ENCODE assay signal across 10 mouse cellular contexts in genomic region chr13:20538216-20539070, GRCm38 (mm10).
DNase-seq lines count a peak whose midpoint lies in the region; ATAC-seq lines count a peak whose summit lies in the region.
"Had no signal": no experiment of that assay in that cellular context is flagged by ENCODE, and none has a peak within 500 bp of the region (broad histone marks: within the 10 kb centered on the region; RNA-seq: fewer than 3 reads in every experiment).

No protein-coding gene starts in this region.

- H3K9ac ChIP-seq in forebrain, embryonic 13.5 days = no peak overlapping the region
- H3K9ac ChIP-seq in forebrain, embryonic 11.5 days (ENCODE audit: low read length) = no peak overlapping the region
- no peak overlapping the region for H3K9ac ChIP-seq in neural tube, embryonic 13.5 days
- H3K9ac ChIP-seq: lung, embryonic 14.5 days had no signal

- no peaks in the 10 kb centered on the region for H3K9me3 ChIP-seq in forebrain, embryonic 13.5 days (replicated peaks)
- H3K9me3 ChIP-seq in forebrain, embryonic 11.5 days (ENCODE audit: control insufficient read depth, low read length) = no peaks in the 10 kb centered on the region
- H3K9me3 ChIP-seq in neural tube, embryonic 13.5 days = no peaks in the 10 kb centered on the region

- H3K4me3 ChIP-seq in forebrain, embryonic 13.5 days = no peak overlapping the region
- H3K4me3 ChIP-seq in forebrain, embryonic 11.5 days (ENCODE audit: low read depth, low read length) = no peak overlapping the region
- H3K4me3 ChIP-seq in neural tube, embryonic 13.5 days = no peak overlapping the region

- 74% methylated on average over 12 of the region's 12 CpGs for WGBS in forebrain, embryonic 13.5 days
- 83% methylated on average over 12 of the region's 12 CpGs for WGBS in forebrain, embryonic 11.5 days
- WGBS in neural tube, embryonic 13.5 days = 68% methylated on average over 12 of the region's 12 CpGs

- H3K27ac ChIP-seq in forebrain, embryonic 13.5 days = peak overlapping the region; percentile 31; the same call in 1 of the 2 replicates
- no peak overlapping the region for H3K27ac ChIP-seq in forebrain, embryonic 11.5 days (ENCODE audit: low read depth, low read length)
- H3K27ac ChIP-seq in neural tube, embryonic 13.5 days (replicated peaks) = 0 out of 2 replicates have a peak overlapping the region, but pooled peaks have one; percentile 38

- no peaks in the 10 kb centered on the region for H3K36me3 ChIP-seq in forebrain, embryonic 13.5 days (ENCODE audit: poor library complexity, severe bottlenecking)
- H3K36me3 ChIP-seq in forebrain, embryonic 11.5 days (ENCODE audit: control insufficient read depth, insufficient read depth, low read length) = no peaks in the 10 kb centered on the region
- no peaks in the 10 kb centered on the region for H3K36me3 ChIP-seq in neural tube, embryonic 13.5 days

- 0 out of 2 replicates have a peak, but pooled peaks cover 4% of the 10 kb centered on the region for H3K4me1 ChIP-seq in forebrain, embryonic 13.5 days
- H3K4me1 ChIP-seq in forebrain, embryonic 11.5 days (replicated peaks; ENCODE audit: control insufficient read depth, insufficient read depth, low read length) = no peaks in the 10 kb centered on the region
- H3K4me1 ChIP-seq in neural tube, embryonic 13.5 days (replicated peaks) = peaks cover 14% of the 10 kb centered on the region

- ATAC-seq in forebrain, embryonic 13.5 days = peak; percentile 53; the same call in 1 of the 2 replicates
- ATAC-seq in forebrain, embryonic 11.5 days (replicated peaks; ENCODE audit: low FRiP score) = no peak
- ATAC-seq in neural tube, embryonic 13.5 days (ENCODE audit: low read depth) = no peak
- ATAC-seq in megakaryocyte-erythroid progenitor cell, adult 5-6 weeks (replicated peaks; ENCODE audit: low FRiP score, low TSS enrichment, poor library complexity, severe bottlenecking) = peak; percentile 47; the same call in 1 of the 2 replicates
- ATAC-seq: inflammation-experienced regulatory T-cells, adult 6 months had no signal

- no peaks in the 10 kb centered on the region for H3K27me3 ChIP-seq in forebrain, embryonic 13.5 days
- H3K27me3 ChIP-seq in forebrain, embryonic 11.5 days (ENCODE audit: control insufficient read depth, insufficient read depth, low read length) = no peaks in the 10 kb centered on the region
- H3K27me3 ChIP-seq in neural tube, embryonic 13.5 days = no peaks in the 10 kb centered on the region

- H3K4me2 ChIP-seq in forebrain, embryonic 13.5 days = no peak overlapping the region
- no peak overlapping the region for H3K4me2 ChIP-seq in forebrain, embryonic 11.5 days (ENCODE audit: low read depth, low read length, severe bottlenecking)
- no peak overlapping the region for H3K4me2 ChIP-seq in neural tube, embryonic 13.5 days
- H3K4me2 ChIP-seq: lung, embryonic 14.5 days had no signal

- no peak for DNase-seq in forebrain, embryonic 11.5 days (ENCODE audit: low spot score)
- DNase-seq in neural tube, embryonic 10.5 days (ENCODE audit: extremely low spot score, low spot score) = no peak
- DNase-seq in thymus, postnatal 14 days = peak; percentile 33
- DNase-seq in testis, postnatal 14 days (ENCODE audit: low spot score) = no peak
- DNase-seq in adrenal gland, postnatal 25 days = no peak
- DNase-seq: lung, embryonic 14.5 days had no signal

Comparison
In these comparisons a context has a peak if more than half of its experiments do, and no peak if none do; other contexts are left out.
1. ATAC-seq: peak in forebrain, embryonic 13.5 days (single experiment) and megakaryocyte-erythroid progenitor cell, adult 5-6 weeks (single experiment); none in forebrain, embryonic 11.5 days (single experiment) and neural tube, embryonic 13.5 days (single experiment).